Mouse (Mus musculus) forebrain, embryonic 10.5 days (tissue): ENCODE results near the gene Rab8b. TPM values are rescaled to one million over a fixed set of nuclear protein-coding genes. Genes with fewer than 3 reads are reported as not detected.

Experiments
- DNase-seq: peaks from one replicate; pipeline ENCODE4 v3.0.0-alpha.2; 2017; ENCODE audit warnings: low spot score; ENCODE audit errors: extremely low spot score
- H3K27ac ChIP-seq: fragments of 300-500 bp; sonication (generic); 2 replicates; pipeline ENCODE4 v1.5.1; 2016; ENCODE audit warnings: mild to moderate bottlenecking
- H3K27me3 ChIP-seq: fragments of 300-500 bp; sonication (generic); 2 replicates; pipeline ENCODE4 v1.6.1; 2016; ENCODE audit warnings: mild to moderate bottlenecking; ENCODE audit not compliant: poor library complexity, severe bottlenecking
- H3K36me3 ChIP-seq: fragments of 300-500 bp; sonication (generic); replicated peaks from 2 replicates; pipeline ENCODE4 v1.6.1; 2016; ENCODE audit warnings: mild to moderate bottlenecking, moderate library complexity
- H3K4me1 ChIP-seq: fragments of 300-500 bp; sonication (generic); 2 replicates; pipeline ENCODE4 v1.6.1; 2016
- H3K4me3 ChIP-seq: fragments of 300-500 bp; sonication (generic); 2 replicates; pipeline ENCODE4 v1.5.1; 2016; ENCODE audit warnings: mild to moderate bottlenecking, moderate library complexity
- H3K9me3 ChIP-seq: fragments of 300-500 bp; sonication (generic); 2 replicates; pipeline ENCODE4 v1.6.1; 2016; ENCODE audit warnings: mild to moderate bottlenecking, moderate library complexity
- WGBS: fragments of 180-500 bp; shearing (Covaris S2); methylation state at CpG from one replicate; pipeline ENCODE4 v1.1.7; 2016; 5-methylcytosine and 5-hydroxymethylcytosine counted together
- polyA plus RNA-seq: library from polyadenylated mRNA; unstranded; fragments of >200 nt; fragmentation: Nextera tagmentation; extraction: Ambion mirVana; gene quantifications from 2 replicates; pipeline ENCODE4 v1.2.1, GENCODE M21; 2016

The Rab8b gene
- 33.4 and 34.0 TPM in 2 replicates for polyA plus RNA-seq

GRCm38 (mm10) chr9:66919382-66919971 is at the start of gene Rab8b:
Rab8b (minus strand) TSS chr9:66919687.
- Histone ChIP-seq H3K9me3 (no peaks in the 10 kb centered on the region), H3K27me3 (peaks cover 6% of the 10 kb centered on the region), H3K27ac (peak within 1 kb of the TSS; percentile 95), H3K4me1 (peaks cover 32% of the 10 kb centered on the region), H3K36me3 (peaks cover 19% of the 10 kb centered on the region), H3K4me3 (peak within 1 kb of the TSS; percentile 95)
- under 1% methylated on average over 49 of the region's 49 CpGs for WGBS
- peak; percentile 99 for DNase-seq

- no peaks in the 10 kb centered on the region for H3K4me1 ChIP-seq
- no peak for DNase-seq
- peaks cover 20% of the 10 kb centered on the region for H3K36me3 ChIP-seq
- H3K27me3 ChIP-seq: no peaks in the 10 kb centered on the region
- no peak overlapping the region for H3K4me3 ChIP-seq
- 93% methylated on average over 8 of the region's 8 CpGs for WGBS
- no peaks in the 10 kb centered on the region for H3K9me3 ChIP-seq
- no peak overlapping the region for H3K27ac ChIP-seq
Measured at GRCm38 (mm10) chr9:66967492-66967891, 48.0 kb upstream of the Rab8b start.

- no peak for DNase-seq
- Histone ChIP-seq H3K36me3 (no peaks in the 10 kb centered on the region), H3K27me3 (no peaks in the 10 kb centered on the region), H3K4me3 (no peak overlapping the region), H3K4me1 (no peaks in the 10 kb centered on the region), H3K27ac (no peak overlapping the region), H3K9me3 (no peaks in the 10 kb centered on the region)
- 82% methylated on average over 3 of the region's 3 CpGs for WGBS
Measured at GRCm38 (mm10) chr9:66961478-66961877, 42.0 kb upstream of the Rab8b start.

GRCm38 (mm10) chr9:66957451-66957850 is 38.0 kb upstream of the Rab8b start:
- no peaks in the 10 kb centered on the region for H3K27me3 ChIP-seq
- 91% methylated on average over 3 of the region's 3 CpGs for WGBS

GRCm38 (mm10) chr9:66952886-66953285 is 33.4 kb upstream of the Rab8b start:
- DNase-seq: no peak
- 90% methylated on average over 2 of the region's 2 CpGs for WGBS

More at GRCm38 (mm10) chr9:66957451-66957850, 38.0 kb upstream of the Rab8b start:
- peaks cover 3% of the 10 kb centered on the region; the same call in 1 of the 2 replicates for H3K36me3 ChIP-seq
- no peak for DNase-seq
- no peaks in the 10 kb centered on the region for H3K4me1 ChIP-seq
- H3K9me3 ChIP-seq: no peaks in the 10 kb centered on the region
- no peak overlapping the region for H3K4me3 ChIP-seq
- no peak overlapping the region for H3K27ac ChIP-seq

GRCm38 (mm10) chr9:66952321-66952720 is 32.8 kb upstream of the Rab8b start:
- H3K27ac ChIP-seq: no peak overlapping the region
- WGBS: 88% methylated on average over 8 of the region's 8 CpGs
- H3K36me3 ChIP-seq: peaks cover 27% of the 10 kb centered on the region
- no peak overlapping the region for H3K4me3 ChIP-seq
- H3K9me3 ChIP-seq: no peaks in the 10 kb centered on the region
- no peaks in the 10 kb centered on the region for H3K27me3 ChIP-seq
- H3K4me1 ChIP-seq: no peaks in the 10 kb centered on the region
- DNase-seq: no peak

More at GRCm38 (mm10) chr9:66952886-66953285, 33.4 kb upstream of the Rab8b start:
- Histone ChIP-seq H3K9me3 (no peaks in the 10 kb centered on the region), H3K4me1 (no peaks in the 10 kb centered on the region), H3K27ac (no peak overlapping the region), H3K36me3 (peaks cover 22% of the 10 kb centered on the region), H3K27me3 (no peaks in the 10 kb centered on the region), H3K4me3 (no peak overlapping the region)

GRCm38 (mm10) chr9:66948536-66948935 is 29.0 kb upstream of the Rab8b start:
- Histone ChIP-seq H3K27me3 (no peaks in the 10 kb centered on the region), H3K27ac (no peak overlapping the region), H3K36me3 (peaks cover 25% of the 10 kb centered on the region), H3K9me3 (no peaks in the 10 kb centered on the region), H3K4me1 (peaks cover 22% of the 10 kb centered on the region), H3K4me3 (no peak overlapping the region)
- 98% methylated on average over 2 of the region's 2 CpGs for WGBS
- no peak for DNase-seq

GRCm38 (mm10) chr9:66945647-66946641 is 26.5 kb upstream of the Rab8b start, which contains the start of gene Rps27l:
Rps27l (plus strand) TSS chr9:66946086.
- peaks cover 25% of the 10 kb centered on the region for H3K36me3 ChIP-seq
- peak; percentile 93 for DNase-seq
- no peaks in the 10 kb centered on the region for H3K27me3 ChIP-seq
- H3K9me3 ChIP-seq: no peaks in the 10 kb centered on the region
- H3K27ac ChIP-seq: peak within 1 kb of the TSS; percentile 95
- H3K4me3 ChIP-seq: peak within 1 kb of the TSS; percentile 86
- under 1% methylated on average over 77 of the region's 77 CpGs for WGBS
- H3K4me1 ChIP-seq: peaks cover 22% of the 10 kb centered on the region

GRCm38 (mm10) chr9:66945161-66945560 is 25.7 kb upstream of the Rab8b start:
- Histone ChIP-seq H3K27ac (peak overlapping the region; percentile 95), H3K4me3 (peak overlapping the region; percentile 86), H3K9me3 (no peaks in the 10 kb centered on the region), H3K4me1 (peaks cover 22% of the 10 kb centered on the region), H3K36me3 (peaks cover 25% of the 10 kb centered on the region), H3K27me3 (no peaks in the 10 kb centered on the region)
- DNase-seq: no peak
- WGBS: 25% methylated on average over 4 of the region's 4 CpGs

GRCm38 (mm10) chr9:66938836-66939235 is 19.3 kb upstream of the Rab8b start:
- 8% methylated on average over 4 of the region's 4 CpGs for WGBS
- Histone ChIP-seq H3K4me1 (peaks cover 11% of the 10 kb centered on the region), H3K27ac (0 out of 2 replicates have a peak overlapping the region, but pooled peaks have one; percentile 8), H3K27me3 (peaks cover 5% of the 10 kb centered on the region), H3K36me3 (no peaks in the 10 kb centered on the region), H3K4me3 (no peak overlapping the region), H3K9me3 (no peaks in the 10 kb centered on the region)
- DNase-seq: no peak

- 88% methylated on average over 8 of the region's 8 CpGs for WGBS
- H3K27me3 ChIP-seq: peaks cover 5% of the 10 kb centered on the region
- H3K9me3 ChIP-seq: no peaks in the 10 kb centered on the region
- H3K36me3 ChIP-seq: no peaks in the 10 kb centered on the region
- no peak for DNase-seq
- H3K4me1 ChIP-seq: peaks cover 20% of the 10 kb centered on the region
- H3K27ac ChIP-seq: 0 out of 2 replicates have a peak overlapping the region, but pooled peaks have one; percentile 2
- no peak overlapping the region for H3K4me3 ChIP-seq
Measured at GRCm38 (mm10) chr9:66937507-66937906, 18.0 kb upstream of the Rab8b start.

GRCm38 (mm10) chr9:66933869-66934808 is 14.7 kb upstream of the Rab8b start:
- Histone ChIP-seq H3K27ac (peak overlapping the region; percentile 68), H3K36me3 (no peaks in the 10 kb centered on the region), H3K4me1 (peaks cover 20% of the 10 kb centered on the region), H3K9me3 (no peaks in the 10 kb centered on the region), H3K27me3 (peaks cover 5% of the 10 kb centered on the region), H3K4me3 (peak overlapping the region; percentile 25)
- WGBS: 37% methylated on average over 19 of the region's 19 CpGs
- DNase-seq: peak; percentile 35
